Mouse (Mus musculus) brain, embryonic 14.5 days (tissue): ENCODE measurements at regions not wholly inside any gene's neighbourhood (a gene's known extent, or its start where the extent isn't known, plus 50 kb on each side); places are given as distances from the start of the nearest gene placed in this dataset.

Experiments
- CTCF ChIP-seq: fragments of 200-500 bp; IDR thresholded peaks from 2 replicates; pipeline ENCODE4 v1.5.1; 2012; ENCODE audit warnings: inconsistent platforms, mild to moderate bottlenecking, moderate library complexity, borderline replicate concordance; ENCODE audit not compliant: insufficient read depth, insufficient read length; ENCODE audit errors: extremely low read depth
- POLR2A ChIP-seq: fragments of 200-500 bp; IDR thresholded peaks from 2 replicates; pipeline ENCODE4 v1.6.1; 2012; ENCODE audit warnings: mild to moderate bottlenecking, inconsistent platforms, borderline replicate concordance; ENCODE audit not compliant: poor library complexity, insufficient read depth, insufficient read length, severe bottlenecking; ENCODE audit errors: extremely low read depth

DNA sequence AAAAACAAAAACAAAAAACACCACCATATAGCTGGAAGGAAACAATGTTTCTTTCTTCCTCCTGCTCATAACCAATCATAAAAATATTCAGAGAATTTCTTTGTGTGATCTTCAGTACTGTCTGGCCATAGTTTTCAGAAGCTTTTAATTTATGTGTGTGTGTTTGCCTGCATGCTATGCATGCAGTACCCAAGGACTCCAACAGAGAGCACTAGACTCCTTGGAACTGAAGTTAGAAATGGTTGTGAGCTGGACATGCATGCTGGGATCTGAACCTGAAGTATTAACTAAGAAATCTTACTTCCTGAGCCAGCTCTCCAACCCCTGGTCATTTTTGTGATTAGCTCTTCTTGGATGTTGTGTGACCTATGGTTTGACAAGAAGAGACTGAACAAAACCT is 664.7 kb upstream of the 4930452B06Rik start:
- TF ChIP-seq CTCF (peak; percentile 32; the same call in 1 of the 2 replicates), POLR2A (no peak)
